Mouse (Mus musculus) natural killer cell, adult 2 months (primary cell): ENCODE results near the gene Tchp.

Experiments
- DNase-seq, 2 experiments: peaks; one replicate each; pipeline ENCODE4 v3.0.0; 2022; ENCODE audit warnings: low spot score in 2 of 2

The Tchp gene

GRCm38 (mm10) chr5:114707265-114708068 is at the start of gene Tchp:
Gene Tchp, plus strand, starts transcription at chr5:114707760.
- peak; percentile 91 to 93 for DNase-seq

GRCm38 (mm10) chr5:114658255-114658654 is 49.3 kb upstream of the Tchp start, which contains the start of gene Trpv4:
Gene Trpv4, minus strand, starts transcription at chr5:114658421.
- no peak for DNase-seq

GRCm38 (mm10) chr5:114661029-114661428 is 46.5 kb upstream of the Tchp start:
- DNase-seq: no peak

GRCm38 (mm10) chr5:114664139-114664538 is 43.4 kb upstream of the Tchp start:
- DNase-seq: no peak

GRCm38 (mm10) chr5:114664750-114665149 is 42.8 kb upstream of the Tchp start:
- no peak for DNase-seq

- DNase-seq: no peak
Observed at GRCm38 (mm10) chr5:114666659-114667058, 40.9 kb upstream of the Tchp start.

GRCm38 (mm10) chr5:114667228-114667856 is 40.2 kb upstream of the Tchp start:
- peak; percentile 99 to 100 for DNase-seq

GRCm38 (mm10) chr5:114669014-114669413 is 38.5 kb upstream of the Tchp start:
- no peak for DNase-seq

- DNase-seq: no peak
Observed at GRCm38 (mm10) chr5:114673114-114673513, 34.4 kb upstream of the Tchp start.

GRCm38 (mm10) chr5:114674594-114674993 is 33.0 kb upstream of the Tchp start:
- no peak for DNase-seq

GRCm38 (mm10) chr5:114679841-114680591 is 27.5 kb upstream of the Tchp start:
- no peak for DNase-seq

GRCm38 (mm10) chr5:114680676-114681285 is 26.8 kb upstream of the Tchp start:
- DNase-seq: no peak

GRCm38 (mm10) chr5:114681717-114682116 is 25.8 kb upstream of the Tchp start:
- no peak for DNase-seq

GRCm38 (mm10) chr5:114685986-114686385 is 21.6 kb upstream of the Tchp start:
- no peak for DNase-seq

- no peak for DNase-seq
Observed at GRCm38 (mm10) chr5:114686726-114687210, 20.8 kb upstream of the Tchp start.

- peak; percentile 30 to 43 for DNase-seq
Observed at GRCm38 (mm10) chr5:114687901-114688300, 19.7 kb upstream of the Tchp start.

- no peak for DNase-seq
Observed at GRCm38 (mm10) chr5:114688703-114689102, 18.9 kb upstream of the Tchp start.

- peak in 1 of 2 experiments; percentile 30 for DNase-seq
Observed at GRCm38 (mm10) chr5:114689700-114690366, 17.7 kb upstream of the Tchp start.

- DNase-seq: peak; percentile 87 to 93
Observed at GRCm38 (mm10) chr5:114690633-114691567, 16.7 kb upstream of the Tchp start, which contains the start of gene Gltp. Gene Gltp, minus strand, starts transcription at chr5:114690984.

GRCm38 (mm10) chr5:114695775-114696174 is 11.8 kb upstream of the Tchp start:
- DNase-seq: no peak
